Mouse (Mus musculus): ENCODE data around the gene Apon.

DNA sequence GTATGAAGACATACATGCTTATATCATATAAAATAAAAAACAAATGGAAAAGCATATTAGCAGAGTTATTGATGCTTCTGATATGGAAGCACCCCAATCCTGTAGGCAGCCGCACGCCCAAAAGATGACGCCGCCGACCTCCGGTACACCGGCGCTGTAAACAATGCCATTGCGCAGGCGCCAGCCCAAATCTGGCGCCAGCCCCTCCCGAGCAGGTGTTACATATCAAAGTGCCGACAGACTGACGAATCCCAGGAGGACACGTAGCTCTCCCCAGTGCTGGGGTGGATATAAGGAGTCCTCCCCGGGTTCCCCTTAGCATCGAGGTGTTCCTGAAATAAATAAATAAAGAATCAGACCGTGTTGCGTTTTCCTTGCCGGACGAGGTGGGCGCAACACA lies 8.4 kb downstream of the Apon start:
- TF ChIP-seq CTCF (IDR thresholded peaks at IDR 0.05; ENCODE audit: control insufficient read depth, insufficient read depth, low read length) = no peak
- TF ChIP-seq POLR2A (IDR thresholded peaks at IDR 0.05; ENCODE audit: borderline replicate concordance, control insufficient read depth, low read depth, low read length) = no peak
